Mouse (Mus musculus) lung, postnatal 4 days (tissue): ENCODE results near the gene Gna12.

Source experiments
- DNase-seq, 2 experiments: peaks; one replicate each; pipeline ENCODE4 v3.0.0; 2021

The Gna12 gene

DNA sequence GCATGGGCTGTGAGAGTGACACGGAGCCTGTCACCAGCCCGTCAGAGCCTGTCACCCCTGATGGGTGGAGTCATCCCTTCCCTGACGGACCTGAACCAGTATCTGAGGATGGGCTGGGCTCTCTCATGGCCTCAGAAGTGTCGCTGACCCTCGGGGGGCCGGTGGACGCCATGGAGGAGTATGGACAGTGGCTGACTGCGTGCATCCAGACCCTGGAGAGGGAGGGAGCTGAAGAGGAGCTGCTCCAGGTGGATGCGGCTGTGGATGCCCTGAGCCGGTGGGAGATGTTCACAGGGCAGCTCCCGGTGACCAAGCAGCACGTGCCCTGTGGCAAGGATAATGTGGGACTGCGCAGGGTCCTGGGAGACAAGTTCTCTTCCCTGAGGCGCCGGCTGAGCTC lies 78.2 kb downstream of the Gna12 start:
- no peak for DNase-seq

DNA sequence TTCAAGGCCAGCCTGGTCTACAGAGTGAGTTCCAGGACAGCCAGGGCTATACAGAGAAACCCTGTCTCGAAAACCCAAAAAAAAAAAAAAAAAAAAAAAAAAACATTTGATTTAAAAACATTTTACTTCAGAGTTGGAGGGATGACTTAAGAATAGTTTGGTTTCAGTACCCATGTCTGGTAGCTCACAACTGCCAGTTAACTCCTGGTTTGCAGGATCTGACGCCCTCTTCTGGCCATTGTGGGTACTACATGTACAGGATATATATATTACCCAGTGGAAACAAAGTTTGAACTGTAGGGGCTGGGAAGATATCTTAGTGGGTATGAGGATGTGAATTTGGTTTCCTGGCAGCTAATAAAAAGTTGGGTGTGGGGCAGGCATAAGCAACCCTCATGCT lies 79.3 kb downstream of the Gna12 start:
- DNase-seq: peak in 1 of 2 experiments; percentile 53

DNA sequence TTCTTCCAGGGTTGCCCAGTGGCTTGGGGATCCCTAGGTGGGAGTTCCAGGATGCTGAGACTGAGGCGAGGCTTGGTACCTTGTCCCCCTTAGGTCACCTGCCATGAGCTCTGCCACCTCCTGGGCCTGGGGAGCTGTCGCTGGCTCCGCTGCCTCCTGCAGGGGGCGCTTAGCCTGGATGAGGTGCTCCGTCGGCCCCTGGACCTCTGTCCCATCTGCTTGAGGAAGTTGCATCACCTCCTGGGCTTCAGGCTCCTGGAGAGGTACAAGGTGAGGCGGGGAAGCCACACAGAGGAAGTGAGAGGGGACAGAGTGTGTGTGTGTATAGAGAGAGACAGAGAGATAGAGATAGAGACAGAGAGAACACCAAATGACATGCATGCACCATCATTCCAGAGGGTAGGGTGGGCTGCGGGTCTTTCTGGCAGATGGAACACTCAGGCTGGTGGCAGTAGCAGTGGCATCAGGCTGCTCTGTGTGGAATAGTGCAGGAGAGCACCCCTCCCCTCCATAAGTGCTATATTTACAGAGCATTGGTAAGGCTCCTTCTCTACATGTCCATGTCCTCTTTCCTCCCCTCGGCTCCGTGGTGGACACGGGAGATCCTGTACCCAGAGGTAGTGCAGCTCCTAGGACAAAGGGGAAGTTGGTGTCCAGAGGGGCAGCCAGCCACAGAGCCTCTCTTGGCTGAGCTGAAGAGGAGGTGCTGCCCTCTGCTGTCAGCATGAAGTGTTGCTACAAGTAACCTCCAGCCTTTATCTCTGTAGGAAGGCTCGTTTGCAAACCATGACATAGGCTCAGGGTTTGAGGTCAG lies 81.0 kb downstream of the Gna12 start:
- peak; percentile 83 to 86 for DNase-seq

DNA sequence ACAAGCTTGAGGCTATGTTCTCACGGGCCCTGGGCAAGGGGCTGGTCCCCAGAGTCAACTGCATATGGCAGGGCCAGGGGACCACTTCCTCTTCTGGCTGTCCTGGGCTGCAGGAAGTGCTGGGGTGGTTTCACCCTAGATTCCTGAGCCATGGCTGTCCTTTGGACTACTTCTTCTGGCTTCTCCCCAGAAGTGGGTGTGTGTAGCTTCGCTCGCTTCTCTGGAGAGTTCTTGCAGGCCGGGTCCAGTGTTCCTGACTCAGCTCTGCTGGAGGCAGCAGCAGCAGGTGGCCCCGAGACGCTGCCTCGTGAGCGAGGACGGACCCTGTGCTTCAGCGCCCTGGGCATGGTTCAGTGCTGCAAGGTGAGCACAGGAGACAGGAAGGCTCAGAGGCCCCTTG lies 81.8 kb downstream of the Gna12 start:
- DNase-seq: peak; percentile 31 to 46

DNA sequence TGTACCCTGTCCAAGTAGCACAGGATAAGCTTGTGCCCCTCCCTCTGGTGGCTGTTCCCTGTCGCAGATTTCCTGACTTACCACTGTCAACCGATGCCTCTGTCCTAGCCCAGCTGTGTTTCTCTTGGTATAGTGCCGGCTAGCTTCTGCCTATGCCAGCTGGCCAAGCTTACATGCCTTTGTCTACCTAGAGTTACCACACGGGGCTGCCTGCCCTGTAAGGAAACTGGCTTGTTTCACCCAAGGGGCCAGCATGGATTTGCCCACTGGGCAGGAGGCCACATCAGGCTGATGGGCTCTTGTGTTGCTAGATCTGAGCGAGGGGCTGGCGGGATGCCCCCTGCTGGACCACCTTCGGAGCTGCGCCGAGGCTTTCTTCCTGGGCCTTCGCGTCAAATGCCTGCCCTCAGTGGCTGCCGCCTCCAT lies 86.5 kb downstream of the Gna12 start:
- peak in 1 of 2 experiments; percentile 44 for DNase-seq

DNA sequence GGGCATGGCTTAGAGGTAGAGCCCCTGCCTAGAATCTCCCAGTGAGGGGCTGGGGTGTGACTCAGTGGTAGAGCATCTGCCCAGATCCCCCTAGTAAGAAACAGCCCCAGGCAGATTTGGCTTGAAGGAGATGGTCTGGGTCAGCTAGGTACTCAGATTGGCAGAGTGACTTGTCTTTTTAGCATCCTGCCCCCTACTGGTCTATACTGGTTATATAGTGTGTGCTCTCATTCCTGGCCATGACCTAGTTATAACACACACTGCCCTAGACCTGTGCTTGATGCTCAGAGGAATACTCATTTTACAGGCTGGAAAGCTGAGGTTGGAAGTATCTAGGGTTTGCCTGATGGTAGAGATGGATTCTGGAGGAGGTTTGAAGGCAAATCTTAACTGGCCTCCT lies 88.4 kb downstream of the Gna12 start:
- DNase-seq: no peak

DNA sequence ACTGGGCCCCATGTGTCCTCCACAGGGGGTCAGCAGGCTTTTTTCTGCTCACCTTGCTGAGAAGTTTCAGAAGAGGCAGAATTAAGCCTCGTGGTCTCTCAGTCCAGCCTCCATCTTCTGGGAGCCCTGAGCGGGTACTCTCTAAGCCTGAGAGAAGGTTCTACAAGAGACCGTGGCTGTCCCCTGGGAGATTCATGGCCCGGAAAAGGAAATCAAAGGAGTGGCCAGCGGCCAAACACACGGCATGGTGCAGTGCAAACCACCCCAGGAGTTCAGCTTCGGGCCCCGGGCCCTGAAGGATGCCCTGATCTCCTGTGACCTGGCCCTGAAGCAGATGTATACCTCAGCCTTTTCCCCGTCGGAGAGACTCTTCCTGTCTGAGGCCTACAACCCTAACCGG lies 89.2 kb downstream of the Gna12 start:
- no peak for DNase-seq

DNA sequence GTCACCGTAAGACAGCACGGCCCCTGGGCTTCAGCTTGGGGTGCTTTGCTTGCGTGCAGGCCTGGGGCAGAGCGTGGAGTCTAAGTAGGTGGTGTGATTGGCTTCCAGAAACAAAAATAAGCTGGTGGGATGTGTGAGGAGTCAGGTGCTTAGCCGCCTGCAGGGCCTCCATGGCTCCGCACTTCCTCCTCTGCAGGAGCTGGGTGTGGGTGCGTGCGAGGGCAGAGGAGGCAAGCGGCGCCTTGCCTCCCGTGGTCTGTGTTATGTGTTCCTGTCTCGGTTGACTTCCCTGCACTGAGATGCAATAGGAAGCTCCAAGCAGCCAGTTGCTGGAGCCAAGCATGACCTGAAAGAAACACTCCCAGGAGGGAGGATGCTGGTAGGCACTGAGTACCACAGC lies 90.4 kb downstream of the Gna12 start:
- peak in 1 of 2 experiments; percentile 59 for DNase-seq

DNA sequence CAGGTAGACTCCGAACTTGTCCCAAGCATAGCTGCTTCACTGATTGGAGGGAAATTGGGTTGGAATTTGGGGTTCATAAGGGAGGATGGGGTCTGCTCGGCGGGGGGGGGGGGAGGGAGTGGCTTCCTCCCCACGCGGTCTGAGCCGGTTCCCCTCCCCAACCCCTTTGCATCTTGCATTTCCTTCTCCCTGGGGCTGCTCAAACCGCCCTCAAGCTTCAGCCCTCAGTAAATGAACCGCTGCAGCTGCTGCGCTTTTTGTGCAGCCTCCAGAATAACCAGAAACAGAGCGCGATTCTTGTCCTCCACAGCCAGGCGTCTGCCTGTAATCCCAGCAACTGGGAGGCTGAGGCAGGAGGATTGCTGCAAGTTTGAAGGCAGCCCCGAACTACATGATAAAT lies 94.1 kb downstream of the Gna12 start:
- no peak for DNase-seq

DNA sequence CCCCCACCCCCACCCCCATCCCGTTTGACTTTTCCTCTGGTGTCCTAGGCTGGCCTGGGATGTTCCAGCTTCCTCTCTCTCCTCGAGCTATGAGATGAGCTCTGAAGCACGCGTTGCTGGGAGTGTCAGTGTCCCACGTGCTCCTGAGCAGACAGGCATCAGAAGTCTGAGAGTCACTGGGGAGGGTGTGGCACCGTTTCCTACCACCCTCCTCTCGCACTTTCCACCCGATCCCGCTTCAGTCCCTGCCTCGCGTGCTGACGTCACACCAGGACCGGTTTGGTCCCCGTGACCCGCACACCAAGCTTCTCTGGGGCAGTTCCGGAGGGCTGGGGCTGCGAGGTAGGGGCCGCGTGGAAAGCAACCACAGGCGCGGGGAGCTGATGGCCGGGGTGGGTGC lies 94.9 kb downstream of the Gna12 start:
- peak; percentile 70 to 77 for DNase-seq

DNA sequence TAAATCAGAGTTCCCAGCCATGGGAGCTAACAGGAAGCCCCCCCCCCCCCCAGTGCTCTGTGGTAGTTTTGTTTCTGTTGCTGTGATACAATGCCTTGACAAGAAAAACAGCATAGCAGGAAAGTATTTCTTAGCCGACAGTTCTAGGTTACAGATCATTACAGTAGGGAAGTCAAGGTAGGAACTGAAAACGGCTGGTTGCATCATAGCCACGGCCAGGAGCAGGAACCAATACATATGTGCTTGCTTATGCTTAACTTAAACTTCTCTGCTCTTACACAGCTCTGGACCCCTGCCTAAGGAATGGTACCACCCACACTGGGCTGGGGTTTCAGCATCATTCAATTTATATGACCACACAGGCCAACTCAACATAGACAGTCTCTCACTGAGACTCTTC lies 96.9 kb downstream of the Gna12 start:
- DNase-seq: peak; percentile 40 to 51

DNA sequence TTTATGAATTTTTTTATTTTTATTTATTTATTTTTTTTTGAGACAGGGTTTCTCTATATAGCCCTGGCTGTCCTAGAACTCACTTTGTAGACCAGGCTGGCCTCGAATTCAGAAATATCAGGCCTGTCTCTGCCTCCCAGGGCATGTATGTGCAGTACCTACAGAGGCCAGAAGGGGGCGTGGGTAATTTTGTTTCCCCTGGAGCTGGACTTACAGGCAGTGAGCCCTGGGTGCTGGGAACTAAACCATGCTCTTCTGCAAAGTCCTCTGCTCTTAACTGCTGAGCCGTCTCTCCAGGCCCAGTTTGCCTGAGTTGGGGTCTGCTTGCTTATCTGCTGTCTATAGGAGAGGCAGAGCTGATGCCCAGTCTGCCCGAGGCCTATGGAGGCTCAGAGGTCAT lies 98.0 kb downstream of the Gna12 start:
- peak in 1 of 2 experiments; percentile 32 for DNase-seq

DNA sequence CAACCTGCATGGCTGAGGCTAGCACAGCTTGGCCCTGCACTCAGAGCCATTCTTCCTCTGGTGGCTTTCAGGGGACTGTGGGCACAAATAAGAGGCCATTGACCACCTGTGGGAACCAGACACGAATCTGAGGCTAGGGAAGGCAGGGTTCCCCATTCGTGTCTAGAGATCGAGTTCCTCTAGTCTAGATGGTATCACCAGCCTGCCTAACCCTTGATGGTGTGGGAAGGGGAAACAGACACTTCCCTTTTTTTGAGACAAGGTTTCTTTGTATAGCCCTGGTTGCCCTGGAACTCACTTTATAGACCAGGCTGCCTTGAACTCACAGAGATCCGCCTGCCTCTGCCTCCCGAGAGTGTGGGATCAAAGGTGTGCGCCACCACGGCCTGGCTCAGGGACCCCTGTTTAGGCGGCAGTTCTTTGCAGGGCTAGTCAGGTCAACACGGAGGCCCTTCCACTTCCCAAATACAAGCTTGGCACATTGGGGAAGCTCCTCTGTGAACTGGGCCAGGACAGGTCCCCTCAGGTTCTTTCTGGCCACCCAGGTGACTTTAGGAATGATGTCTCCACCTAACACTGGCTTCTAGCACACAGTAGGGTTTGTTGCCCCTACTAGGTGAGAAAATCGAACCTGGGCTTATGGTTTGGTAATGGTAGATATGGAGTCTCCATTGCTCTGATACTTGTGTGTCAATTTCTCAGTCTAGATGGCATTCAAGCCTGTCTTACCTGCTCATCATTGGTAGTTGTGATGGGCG lies 99.0 kb downstream of the Gna12 start:
- DNase-seq: peak in 1 of 2 experiments; percentile 23

DNA sequence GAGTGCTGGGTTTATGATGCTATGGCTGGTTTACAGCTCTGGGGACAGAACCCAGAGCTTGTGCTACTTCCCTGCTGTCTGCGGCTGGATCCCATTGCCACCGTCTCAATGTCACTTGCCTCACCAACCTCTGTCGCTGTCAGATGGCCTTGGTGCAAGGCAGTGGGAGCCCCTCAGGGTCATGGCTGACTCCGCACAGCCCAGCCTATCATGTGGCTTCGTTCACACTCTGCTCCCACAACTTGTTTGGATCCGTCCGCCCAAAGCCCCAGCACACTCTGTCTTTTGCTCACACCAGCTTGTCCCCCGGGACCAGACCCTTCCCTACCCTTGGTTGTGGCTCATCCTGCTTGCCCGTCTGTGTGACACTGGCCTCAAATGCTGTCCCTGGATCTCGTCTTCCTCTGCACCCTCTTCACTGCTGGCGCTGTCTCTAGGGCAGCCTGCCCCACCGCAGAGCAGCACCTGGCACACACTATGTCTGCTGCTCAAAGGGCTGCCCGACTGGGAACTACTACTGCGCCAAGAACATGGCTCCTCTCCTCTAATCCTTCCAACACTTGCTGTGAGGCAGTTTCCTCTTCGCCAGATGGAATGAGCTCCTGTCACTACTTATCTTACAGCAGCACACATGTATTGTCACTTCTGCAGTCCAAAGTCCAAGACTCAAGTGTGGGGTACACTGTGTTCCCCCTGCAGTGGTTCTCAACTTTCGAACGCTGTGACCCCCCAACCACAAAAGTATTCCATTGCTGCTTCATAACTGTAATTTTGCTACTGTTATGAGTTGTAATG lies 103.1 kb downstream of the Gna12 start:
- DNase-seq: no peak

DNA sequence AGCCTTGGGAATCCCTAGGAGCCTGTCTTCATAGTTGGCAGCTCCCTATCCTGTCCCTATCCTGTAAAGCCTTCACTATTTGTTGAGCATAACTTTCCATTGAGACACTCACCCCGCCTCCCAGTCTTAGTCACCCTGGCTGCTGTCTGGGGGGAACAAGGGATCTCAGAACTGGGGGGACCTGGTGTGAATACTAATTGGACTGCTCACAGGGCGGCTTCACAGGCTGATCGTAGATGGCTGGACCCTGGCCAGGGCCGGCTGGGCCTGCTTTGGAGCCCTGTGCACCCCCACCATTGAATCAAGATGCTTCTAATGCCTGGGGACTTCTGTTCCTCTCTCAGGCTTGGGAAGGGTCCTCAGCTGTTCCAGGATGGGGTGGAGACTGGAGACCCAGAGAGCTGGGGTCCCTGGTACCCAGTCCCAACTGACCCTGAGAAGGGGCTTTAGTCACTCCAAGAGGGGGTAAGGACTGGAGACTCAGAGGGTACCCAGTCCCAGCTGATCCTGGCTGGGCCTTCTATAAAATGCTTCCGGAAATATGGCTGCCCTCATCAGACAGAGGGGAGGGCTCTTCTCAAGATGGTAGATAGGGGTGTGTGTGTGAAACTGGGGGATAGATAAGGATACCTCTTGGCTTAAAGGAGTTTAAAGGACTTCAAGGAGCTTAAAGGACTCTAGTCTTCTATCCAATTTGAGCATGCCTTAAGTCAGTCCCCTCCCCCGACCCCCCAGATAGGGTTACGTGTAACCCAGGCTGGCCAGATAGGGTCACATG lies 104.0 kb downstream of the Gna12 start:
- DNase-seq: no peak

DNA sequence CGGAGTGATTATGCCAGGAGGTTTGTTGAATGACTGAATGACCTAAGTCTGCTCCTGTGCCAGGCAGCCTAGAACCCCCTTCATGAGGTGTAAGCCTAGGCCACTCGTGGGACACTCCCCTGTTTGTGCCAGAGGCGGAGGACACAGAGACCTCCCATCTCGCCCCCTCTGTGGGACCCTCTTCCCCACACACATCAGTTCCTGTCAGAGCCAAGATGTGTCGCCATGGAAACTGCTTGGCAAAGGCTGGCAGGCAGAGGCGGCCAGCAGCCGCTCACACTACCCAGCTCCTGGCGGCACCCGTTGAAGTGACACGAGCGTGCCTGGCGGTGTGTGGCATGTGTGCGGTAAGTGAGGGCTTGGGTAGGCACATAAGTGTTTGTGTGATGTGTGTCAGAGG lies 106.4 kb downstream of the Gna12 start, which contains the start of gene Amz1:
TSS of gene Amz1 (plus strand) at position 306 of the 400 bp plus-strand sequence.
- no peak for DNase-seq

DNA sequence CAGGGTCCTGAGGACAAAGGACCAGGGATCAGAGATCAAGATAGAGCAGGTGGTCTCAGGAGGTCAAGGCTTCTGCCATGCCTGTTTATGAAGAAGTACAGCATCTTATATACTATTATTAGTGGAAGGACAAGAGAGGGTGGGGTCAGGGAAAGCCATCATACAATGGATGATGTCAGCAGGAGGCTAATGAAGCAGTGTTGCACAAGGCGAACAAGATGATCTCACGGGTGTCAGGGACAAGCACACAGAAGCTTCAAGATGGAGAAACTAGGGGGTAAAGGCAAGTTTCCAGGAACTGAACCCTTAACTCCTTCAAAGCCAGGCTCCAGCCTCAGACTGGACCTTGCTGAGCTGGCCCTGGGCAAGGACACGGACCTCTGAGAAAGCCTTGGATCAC lies 108.1 kb downstream of the Gna12 start:
- no peak for DNase-seq

DNA sequence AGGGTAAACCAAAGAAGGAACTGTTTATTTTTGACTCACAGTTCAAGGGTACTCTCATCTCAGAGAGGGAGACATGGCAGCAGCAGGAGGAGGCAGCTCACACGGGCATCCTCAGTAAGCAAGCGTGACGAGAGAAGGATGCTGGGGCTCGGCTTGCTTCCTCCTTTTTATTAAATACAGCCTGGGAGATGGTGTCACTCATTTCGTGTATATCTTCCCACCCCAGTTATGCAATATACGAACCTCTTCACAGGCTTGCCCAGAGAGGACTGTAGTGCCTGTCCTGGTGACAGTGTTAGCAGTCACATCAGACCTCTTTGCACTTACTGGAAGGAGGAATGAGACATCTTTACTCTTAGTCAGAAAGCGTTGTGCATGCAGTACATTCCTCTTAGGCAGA lies 109.5 kb downstream of the Gna12 start:
- DNase-seq: no peak

DNA sequence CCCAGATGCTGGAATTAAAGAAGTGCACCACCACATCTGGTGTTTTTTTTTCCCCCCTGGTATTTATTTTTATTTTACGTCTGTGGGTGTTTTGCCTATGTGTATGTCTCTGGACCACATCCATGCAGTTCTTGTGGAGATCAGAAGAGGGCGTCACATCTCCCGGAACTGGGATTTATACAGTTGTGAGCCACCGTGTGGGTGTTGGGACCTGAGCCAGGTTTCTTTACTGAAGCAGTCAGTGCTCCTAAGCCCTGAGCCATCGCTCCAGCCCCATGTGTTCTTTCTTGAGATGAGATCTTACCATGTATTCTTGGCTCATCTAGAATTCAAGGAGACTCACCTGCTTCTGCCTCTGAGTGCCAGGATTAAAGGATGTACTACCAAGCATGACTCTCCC lies 119.2 kb downstream of the Gna12 start:
- DNase-seq: no peak

DNA sequence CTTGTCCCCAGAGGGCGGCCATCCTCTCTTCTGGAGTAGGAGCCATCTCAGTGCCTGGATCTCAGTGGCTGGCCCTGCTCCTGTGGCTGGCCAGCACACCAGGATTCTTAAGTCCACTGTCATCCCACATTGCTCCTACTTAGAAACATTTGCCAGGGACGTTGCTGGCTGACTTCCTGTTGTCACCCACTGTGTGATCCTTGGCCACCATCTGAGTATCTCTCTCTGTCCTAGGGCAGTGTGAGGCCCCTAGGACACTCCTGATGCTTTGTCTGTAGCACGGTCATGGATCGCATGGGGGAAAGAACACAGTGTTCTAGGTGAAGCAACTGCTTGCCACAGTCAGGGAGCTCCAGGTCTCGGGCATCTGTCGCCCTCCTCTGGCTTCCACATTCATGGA lies 119.9 kb downstream of the Gna12 start:
- DNase-seq: no peak
